Mouse (Mus musculus): ENCODE measurements around the gene Cort.

- TF ChIP-seq CTCF (IDR thresholded peaks at IDR 0.05) (no peak), POLR2A (IDR thresholded peaks at IDR 0.05; ENCODE audit: insufficient read depth, low read depth, low read length) (no peak)
Observed at GRCm38 (mm10) chr4:149150256-149150655, 23.7 kb upstream of the Cort start.

Data from heart, adult 2 months (tissue).